Mouse (Mus musculus) R1 (cell line): ENCODE measurements around the gene Slco3a1.
A peak's percentile ranks its signal among the peaks of the same experiment; 100 is the strongest.

Experiments
- DNase-seq: peaks from one replicate; pipeline ENCODE4 v3.0.0-alpha.2; 2018; ENCODE audit warnings: low read depth, low spot score

Gene Slco3a1

DNA sequence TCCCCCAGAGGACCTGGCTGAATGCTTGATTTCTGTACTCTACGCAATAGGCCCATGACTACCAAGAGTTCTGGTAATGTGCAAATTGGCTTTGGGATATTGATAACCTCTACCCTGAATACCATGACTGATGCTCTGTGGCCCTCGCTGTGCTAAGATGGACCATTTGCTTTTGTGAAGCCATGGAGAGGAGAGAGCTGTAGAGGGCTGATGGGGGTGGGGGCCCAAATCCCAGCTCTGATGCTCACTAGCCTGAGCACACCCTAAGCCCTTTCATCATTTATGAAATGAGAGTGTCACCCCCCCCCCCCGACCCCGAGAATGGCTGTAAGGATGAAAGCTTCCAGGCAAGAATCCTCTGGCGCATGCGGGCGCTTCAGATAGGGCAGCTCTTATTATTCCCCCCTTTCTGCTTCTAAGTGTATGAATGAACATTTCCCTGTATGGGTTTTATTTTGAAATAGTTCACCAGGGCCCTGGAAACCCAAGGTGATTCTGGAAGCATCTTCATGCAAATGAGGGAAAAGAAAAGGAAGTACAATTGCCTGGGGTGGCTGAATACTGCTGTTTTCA lies 206.2 kb downstream of the Slco3a1 start:
- DNase-seq: no peak

DNA sequence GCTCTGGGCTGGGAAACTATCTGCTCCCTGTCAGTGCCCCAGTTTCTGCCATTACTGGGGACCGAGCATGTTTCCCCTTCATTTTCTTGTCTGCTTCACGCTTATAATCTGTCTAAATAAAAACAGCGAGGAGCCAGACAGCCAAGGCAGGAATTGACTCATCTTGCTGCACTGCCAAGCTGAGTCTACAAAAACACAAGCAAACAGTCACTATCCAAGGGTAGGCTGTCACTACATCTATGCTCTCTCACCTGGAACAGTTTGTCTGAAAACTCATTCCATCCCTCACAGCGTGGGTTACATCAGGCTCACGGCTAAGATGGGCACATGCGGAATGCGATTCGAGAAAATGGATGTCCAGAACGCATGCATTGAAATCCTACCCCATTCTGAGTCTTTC lies 207.6 kb downstream of the Slco3a1 start:
- DNase-seq: no peak

DNA sequence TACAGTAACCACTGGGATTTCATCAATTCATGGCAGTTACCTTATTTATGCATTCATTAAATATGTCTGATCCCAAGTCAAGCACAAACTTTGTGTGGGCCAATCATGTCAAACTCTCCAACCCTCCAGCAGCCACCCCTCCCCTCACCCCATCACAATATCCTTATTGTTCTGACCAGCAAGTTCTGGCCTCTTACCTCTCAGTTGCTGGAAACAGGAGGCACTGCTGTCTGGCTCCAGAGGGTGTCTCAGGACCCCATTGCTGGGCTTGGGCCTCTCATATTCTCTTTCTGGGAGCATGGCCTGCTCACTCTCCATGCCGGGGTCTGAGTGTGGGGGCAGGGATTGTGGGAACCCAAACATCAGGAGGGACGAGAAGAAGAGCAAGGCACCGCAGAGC lies 208.1 kb downstream of the Slco3a1 start:
- DNase-seq: no peak

DNA sequence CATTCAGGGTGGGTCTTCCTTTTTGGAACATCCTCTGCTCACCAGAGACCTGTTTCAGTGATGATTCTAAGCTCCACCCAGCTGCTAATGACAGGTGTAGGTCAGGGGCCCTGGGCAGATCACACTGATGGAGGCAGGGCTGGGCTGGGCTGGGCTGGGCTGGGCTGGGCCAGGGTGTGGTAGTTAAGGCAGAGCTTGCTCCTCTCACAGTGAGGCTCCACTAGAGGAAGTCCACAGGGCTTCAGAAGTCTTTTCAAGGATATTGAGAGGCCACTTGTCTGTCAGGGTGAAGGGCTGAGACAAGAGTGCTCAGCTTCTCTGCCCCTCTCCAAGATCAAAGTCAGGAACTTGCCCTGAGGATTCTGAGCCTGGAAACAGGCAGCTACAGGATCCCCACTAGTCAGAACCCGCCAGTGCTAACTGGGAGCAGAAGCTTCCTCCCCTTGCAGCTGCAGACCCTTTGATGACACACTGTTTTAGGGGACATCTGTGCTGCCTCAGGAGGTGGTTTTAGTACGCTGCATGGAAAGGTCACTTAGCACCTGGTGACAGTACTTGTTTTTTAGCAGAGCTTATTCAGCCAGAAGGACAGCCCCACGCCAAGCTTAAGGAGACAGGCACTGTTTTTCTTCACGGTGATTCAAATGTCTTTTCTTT lies 213.3 kb downstream of the Slco3a1 start:
- no peak for DNase-seq

DNA sequence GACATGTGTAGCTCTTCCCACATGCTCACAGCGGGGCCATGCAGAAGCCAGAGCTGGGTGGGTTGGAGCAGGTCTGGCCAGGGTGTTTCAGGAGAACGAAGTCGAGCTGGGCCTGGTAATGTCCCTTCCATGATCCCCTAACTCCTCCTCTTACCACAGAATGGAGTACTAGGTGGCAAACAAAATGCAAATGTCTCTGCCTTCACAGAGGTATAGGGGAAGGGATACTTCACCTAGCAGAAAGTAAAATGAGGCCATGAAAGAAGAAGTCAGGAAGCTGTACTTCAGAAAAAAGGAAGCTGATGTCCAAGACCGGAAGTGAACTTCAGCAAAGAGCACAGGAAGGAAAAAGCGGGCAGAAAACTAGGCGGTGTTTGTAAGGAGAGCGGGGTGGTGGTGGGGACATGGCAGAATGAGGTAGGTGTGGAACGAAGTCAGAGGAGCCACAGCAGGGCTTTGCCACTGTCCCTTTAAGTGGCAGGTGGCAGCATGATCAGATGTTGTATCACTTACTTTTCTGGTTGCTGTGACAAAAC lies 214.1 kb downstream of the Slco3a1 start:
- no peak for DNase-seq

DNA sequence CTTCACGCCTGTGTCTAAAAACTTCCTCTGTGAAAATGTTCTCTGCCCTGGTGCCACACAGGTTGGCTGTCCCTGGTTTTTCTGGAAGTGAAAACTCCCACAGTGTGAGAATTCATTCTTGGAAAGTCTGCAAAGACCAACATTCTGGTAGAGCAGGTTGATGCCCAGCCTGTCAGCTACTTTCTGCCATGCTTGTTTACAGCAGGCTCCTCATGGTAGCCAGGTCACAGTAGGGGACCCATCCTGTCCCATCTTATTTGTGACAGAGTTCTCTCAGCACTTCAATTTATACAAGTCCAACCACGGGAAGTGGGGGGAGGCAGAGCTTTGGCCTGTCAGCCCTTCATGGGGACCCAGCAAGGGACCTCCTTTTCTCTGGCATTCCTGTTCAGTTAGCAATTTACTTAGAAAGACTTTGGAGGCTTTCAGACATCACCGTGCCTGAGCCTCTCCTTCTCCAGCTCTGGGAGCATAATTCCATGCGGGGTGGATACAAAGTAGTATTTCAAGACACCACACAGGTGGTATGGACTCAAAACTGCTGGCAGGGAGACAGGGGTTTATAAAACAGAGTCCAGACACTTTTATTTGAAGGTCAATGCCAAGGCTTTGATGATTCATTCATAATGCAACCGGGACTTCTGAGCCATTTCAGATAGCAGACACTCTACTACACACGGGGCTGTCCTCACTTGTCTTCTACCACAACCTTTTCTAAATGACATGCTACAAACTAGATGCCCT lies 216.7 kb downstream of the Slco3a1 start:
- DNase-seq: no peak

DNA sequence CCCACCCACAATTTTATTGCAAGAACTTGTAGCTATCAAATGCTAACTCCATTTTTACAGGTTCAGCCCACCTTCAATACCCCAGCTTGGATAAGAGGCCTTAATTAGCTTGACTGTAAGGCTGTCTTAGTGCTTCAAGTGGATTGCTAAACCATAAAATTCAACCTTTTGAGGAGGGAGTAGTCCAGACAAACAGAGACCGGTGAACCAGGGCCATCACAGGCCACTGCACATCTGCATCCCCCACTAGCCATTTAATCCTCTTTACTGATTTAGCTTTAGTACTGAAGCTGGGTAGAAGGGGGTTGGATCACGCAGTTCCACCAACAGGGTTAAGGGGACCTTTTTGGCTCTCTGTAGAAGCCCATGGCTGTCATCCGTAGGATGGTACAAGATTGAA lies 222.3 kb downstream of the Slco3a1 start:
- no peak for DNase-seq

DNA sequence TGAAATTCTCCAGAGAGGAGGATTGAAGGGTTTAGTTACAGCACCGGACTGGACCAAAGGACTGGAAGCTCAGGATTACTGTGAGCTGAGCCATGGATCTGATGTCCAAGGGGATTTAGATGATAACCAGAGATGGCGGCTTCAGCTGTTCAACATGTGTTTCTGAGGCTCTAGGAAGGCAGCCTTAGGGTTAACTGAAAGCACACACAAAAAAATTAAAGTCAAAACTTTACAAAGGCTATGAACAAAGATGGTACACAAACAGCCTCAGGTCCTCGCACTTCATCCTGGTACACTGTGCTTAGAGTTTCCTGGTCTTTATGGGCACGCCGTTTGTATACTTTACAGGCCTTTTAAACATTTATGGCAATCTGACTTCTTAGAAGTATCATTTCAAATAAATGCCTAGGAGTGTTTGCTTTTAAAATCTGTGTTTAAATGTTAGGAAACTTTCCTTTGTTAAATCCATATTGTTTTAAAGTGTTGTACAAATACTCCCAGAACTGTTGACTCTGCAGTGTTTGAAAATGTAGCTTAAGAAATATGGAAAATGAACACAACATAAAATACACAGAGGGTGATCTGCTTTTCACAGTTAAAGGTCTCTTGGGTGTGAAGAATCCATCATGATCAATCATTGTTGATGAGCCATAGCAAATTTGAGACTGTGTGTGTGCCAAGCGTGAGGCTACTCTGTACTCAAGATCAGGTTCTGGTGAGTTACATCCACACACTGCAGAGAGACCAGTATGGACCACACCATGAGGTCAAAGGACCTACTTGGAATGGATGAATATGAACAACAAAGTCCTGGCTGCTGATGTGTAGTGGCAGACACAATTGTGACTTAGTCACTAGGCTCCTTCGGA lies 223.5 kb downstream of the Slco3a1 start:
- DNase-seq: no peak

DNA sequence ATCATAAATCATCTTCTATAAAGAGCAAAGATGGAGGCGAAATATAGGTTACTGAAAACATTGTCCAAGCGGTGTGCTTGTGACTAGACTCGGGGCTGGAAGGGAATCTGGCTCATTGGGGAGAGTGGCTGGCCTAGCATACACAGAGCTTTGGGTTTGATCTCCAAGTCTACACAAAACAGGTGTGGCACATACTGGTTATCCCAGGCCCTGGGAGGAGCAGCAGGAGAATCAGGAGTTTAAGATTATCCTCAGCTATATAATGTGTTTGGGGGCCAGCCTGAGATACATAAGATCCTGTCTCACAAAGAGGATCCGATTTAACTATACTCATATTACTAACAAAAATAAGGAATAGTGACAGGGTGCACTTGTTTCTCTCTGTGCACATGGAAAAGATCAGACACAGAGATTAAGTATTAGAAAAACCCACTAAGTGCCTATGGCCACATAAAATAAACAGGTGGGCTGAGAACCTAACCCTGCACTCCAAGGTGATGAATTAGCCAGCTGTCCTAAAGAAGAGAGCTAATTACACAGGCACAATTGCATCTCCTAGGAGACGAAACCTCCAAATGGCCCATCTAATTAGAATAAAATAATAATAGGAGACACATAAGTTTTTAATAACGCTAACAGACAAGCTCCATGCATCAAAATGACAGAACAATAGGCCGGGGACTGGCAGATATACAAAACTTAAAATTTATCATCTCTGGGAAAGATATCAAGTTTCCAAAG lies 224.3 kb downstream of the Slco3a1 start:
- no peak for DNase-seq

DNA sequence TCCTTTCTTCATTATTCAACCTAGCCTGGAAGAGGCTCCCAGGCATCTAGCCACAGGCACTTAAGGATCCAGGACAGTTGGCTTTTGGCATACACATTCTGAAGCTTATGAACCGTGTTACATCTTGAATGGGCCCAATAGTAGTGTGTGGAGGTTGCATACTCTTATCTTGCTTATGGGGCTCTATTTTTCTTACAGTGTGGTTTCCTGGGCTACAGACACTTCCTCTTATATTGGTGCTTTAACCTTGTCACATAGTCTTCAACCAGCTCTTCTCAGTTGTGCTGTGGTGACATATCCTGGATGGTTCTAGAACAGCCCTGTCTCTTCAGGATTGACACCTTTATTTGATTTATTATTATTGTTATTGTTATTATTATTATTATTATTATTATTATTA lies 225.6 kb downstream of the Slco3a1 start:
- no peak for DNase-seq

DNA sequence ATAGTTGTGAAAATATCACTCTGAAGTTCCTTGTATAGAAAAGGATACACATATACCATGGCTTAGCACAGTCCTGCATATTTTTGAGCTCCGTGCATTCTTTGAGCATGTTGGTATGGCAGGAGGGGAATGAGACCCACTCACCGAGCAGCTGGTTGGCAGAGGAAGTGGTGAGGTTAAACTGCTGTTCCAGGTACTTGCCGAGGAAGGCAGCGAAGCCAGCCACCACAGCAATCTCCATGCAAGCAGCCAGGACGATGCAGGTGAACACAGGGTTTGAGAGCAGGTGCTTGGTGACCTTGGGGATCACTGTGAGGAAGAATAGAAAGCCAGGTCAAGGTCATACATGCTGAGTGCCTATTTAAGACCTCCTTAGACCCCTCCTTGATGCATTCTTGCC lies 226.9 kb downstream of the Slco3a1 start:
- DNase-seq: peak; percentile 18

DNA sequence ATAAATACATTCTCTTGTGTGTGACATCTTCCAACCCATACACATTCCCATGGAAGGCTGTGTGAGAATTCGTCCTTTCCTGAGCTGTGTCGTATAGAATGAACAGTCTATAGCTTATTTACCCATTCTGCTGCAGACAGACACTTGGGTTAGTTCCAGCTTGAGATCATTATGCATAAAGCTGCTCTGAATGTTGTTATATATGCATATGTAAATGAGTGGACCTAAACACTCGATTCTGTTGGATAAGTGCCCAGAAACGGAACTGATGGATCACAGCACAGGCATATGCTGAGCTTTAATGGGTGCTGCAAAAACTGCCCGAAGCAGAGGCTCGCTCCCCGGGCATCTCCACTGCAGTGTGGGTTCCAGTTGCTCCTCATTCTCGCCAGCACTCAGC lies 229.5 kb downstream of the Slco3a1 start:
- no peak for DNase-seq

DNA sequence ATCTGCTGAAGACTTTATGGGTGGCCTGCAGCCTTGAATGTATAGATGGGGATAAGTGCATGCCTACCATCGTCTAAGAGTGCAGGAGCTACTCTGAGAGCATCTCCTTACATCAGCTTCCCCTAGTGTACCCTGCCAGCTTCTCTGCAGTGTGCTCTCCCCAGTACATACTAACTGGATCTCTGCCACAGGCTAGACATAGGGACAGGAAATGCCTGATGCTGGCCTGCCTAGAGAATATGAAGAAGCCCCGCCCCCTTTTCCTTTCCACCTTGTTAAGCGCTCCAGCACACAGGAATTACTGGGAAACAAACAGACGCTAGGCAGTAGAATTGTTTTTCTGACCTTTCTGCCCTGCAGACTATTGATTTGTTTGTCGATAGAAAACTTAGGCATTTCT lies 230.9 kb downstream of the Slco3a1 start:
- no peak for DNase-seq

DNA sequence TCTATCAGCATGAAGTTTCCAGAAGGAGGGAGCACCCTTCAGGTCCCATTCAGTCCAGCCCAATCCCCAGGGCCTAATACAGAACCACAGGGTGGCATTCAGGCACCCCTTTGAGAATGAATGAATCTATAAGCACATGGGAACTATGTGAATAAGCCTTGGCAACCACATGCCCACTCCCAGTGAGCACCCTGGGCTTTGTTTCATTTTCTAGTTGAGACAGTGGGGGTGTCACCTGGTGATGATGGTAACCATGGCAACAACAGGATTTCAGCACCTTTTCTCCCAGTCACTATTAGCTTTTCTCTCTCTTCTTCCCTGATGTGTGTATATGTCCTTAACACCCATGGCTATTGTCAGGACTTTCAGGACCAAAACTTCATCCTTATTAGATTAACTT lies 231.4 kb downstream of the Slco3a1 start:
- peak; percentile 5 for DNase-seq

DNA sequence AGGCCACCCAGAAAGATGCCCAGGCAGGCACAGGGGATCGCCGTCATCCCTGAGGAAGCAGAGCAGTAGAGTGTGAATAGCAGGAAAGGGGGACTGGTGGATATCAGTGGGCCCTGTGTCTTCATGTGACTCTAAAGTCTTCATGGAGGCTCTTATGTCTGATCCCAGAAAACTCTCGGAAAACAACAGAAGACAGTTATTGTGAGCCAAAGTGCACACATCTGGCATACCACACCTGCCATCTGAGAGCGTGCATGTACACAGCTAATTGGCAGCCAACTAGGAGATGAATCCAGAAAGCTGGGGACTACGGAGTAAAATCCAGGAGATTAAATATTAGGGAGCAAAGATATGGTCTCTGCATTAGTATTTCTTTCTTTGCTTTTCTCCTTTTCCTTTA lies 233.9 kb downstream of the Slco3a1 start:
- no peak for DNase-seq

DNA sequence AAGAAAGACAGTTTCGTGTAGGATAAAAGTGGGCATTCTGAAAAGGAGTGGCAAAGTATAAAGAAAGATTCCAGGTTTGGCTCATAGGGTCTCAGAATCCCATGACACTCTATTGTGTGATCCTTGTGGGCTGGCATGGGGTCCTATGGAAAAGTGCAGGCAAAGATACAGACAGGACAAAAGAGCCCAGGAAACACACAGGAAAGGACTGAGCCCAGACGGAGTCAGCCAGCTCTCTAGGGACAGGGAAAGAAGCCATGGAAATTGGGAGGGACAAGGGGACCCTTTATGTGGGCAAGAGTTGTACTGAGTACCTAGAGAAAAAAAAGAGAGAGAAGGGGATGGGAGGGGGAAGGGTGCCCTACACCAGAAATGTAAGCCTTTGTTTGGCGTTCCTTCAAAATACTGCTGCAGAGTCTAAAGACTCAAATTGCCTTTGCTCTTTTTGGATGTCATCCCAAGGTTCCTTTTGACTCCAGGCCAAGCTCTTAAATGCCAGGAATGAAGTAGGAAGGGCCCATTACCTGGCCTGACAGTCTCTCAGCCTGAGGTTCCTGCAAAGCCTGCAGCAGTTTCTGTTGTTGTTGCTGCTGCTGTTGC lies 238.6 kb downstream of the Slco3a1 start:
- no peak for DNase-seq

DNA sequence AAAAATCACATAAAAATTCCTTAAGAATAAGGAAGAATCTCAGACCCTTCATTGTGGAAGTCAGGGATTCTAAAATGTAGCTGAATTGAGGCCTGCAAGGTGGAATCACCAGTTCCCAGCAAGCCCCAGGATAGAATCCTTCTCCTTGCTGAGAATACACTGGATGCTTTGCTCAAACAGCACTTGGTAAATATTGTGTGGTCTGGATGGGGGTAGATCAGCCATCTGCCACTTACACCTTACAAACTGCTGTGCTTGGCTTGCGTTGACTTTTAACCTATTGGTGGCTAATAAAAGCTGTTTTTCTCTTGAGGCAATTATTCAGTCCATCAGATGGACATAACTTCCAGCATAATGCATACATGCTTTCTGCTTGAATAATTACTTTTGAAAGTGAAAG lies 240.3 kb downstream of the Slco3a1 start:
- DNase-seq: no peak

DNA sequence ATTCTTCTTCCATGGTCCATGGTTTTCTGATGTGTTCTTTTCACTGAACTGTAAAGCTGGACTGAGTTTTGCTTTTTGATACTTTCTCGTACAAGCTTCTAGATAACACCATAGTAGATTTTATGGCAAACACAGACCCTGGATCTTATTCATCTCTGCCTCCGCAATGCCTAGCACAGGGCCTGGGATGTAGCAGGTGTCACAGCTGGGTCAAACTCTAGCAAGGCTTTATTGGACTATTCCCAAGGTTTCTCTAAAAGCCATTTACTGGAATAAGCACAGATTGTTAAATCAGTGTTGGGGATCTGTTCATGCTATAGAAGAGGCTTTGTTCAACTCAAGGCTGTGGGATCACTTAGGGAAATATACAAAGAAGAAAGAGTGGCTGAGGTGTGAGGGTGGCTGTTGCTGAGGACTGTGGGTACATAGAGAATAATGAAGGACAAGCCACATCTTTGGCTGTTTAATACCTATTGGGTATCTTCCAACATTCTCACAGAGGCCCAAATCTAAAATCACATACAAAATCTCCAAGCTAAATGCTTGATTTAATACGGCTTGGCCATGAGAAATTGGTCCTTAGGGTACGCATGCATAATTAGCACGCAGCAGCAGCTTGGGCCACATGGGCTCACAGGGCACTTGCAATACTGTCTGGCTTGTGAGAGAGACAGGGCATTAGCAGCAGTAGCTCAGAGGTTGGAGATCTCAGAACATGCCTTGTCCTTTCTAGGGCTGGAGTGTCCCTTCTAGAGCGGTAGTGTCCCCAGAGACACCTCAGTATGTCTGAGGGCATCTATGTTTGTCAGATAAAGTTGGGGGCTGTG lies 241.1 kb downstream of the Slco3a1 start:
- no peak for DNase-seq

DNA sequence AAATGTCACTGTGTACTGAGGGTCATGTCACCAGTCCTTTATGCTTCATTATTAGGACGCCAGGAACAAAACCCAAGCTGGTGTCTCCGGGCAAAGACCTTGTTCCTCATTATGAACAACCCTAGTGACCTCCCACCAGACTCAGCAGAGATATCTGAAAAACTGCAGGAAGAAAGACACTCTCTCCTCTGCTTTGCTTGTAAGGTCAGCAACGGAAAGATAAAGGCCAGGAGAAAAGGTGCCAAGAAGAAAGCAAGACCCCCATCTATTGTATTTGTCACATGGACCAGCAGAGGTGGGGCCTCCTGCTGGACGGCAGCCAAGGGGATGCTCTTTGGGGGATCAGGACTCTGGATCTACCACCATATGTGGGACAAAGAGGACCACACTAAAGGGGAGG lies 243.0 kb downstream of the Slco3a1 start:
- no peak for DNase-seq
